Mouse (Mus musculus): Measurements from ENCODE around the gene Cntln.
A peak's percentile ranks its signal among the peaks of the same experiment; 100 is the strongest.

Cntln gene

DNA sequence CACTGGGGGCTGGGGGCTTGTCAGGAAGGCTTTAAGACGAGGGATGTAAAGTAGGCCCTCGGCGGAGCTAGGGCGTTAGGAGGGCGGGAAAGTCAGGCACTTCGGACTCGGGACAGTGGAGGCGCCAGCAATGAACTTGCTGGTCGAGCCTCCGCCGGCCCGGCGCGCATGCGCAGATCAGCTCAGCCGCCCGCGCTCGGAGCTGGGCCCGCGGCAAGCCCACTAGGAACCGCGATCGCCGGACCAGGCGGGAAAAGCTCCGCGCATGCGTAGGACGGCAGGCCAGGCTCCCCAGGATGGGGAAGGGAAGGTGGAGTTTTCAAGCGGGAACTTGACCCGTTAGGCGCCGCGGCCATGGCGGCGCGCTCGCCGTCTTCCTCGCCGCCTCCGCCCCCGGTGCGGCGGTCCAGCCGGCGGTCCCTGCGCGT, at the start of gene Cntln:
TSS of gene Cntln (plus strand) at position 199 of the 428 bp plus-strand sequence.
- peak; percentile 87 to 93 for DNase-seq (ENCODE audit: low spot score in 2 of 2)

DNA sequence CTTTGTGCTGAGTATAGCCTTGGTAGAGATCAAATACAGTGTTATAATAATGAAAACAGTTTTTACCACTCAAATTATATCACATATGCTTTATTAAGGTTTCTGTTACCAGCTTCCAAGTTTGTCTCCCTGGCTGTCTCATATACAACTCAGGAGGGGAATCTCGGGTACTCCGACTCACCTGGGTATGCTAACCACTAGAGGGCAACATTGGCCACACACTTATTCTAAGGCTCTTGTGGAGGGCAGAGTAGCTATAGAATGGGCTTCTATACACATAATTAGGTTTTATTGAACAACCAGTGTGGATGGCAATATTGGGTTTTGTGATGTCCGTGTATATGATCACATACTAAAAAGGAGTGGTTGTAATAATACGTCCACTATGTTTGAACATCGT, 47.1 kb upstream of the Cntln start:
- DNase-seq (ENCODE audit: low spot score in 2 of 2) = no peak

DNA sequence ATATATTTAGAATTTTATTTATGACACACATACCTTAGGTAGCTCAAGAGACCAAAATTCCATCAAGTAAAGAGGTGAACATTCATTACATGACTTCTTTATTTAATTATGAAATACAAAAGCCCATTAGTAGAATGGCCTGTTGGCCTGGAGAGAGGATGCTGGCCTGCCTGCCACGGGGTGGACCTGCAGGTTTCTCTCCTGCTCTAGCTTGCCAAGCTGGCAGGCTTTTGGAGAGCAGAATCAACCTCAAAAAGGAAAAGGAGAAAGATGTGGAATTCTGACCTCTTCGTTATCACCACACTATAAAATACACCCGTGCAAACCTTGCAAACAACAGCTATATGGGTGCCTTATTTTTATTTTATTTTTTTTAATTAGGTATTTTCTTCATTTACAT, 45.6 kb upstream of the Cntln start:
- DNase-seq (ENCODE audit: low spot score in 2 of 2) = no peak

DNA sequence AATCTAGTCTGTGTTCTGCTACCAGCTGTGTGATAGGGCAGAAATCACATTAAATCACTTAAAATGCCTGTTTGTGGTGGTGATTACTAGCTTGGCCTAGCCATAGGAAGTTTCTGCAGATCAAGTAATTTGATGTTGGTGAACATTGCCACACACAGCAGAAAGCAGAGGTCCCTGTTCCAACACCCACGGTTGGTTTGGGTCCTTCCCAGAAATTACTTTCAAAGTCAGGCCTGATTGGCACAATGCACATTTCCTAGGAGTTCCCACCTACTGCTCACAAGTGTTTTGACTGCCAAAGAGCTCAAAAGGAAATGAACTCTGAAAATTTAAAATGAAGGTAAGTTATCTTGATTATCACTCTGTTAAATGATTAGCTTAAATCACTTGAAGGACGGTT, 44.6 kb upstream of the Cntln start:
- DNase-seq (ENCODE audit: low spot score in 2 of 2) = no peak

DNA sequence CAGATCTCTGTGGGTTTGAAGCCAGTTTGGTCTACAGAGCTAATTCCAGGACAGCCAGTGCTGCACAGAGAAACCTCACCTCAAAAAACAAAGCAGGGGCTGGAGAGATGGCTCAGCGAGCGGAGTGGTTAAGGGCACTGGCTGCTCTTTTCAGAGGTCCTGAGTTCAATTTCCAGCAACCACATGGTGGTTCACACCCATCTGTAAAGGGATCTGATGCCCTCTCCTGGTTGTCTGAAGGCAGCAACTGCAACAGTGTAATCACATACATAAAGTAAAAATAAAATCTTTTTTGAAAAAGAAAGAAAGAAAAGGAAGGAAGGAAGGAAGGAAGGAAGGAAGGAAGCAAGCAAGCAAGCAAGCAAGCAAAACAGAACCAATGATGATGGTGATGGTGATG, 26.5 kb upstream of the Cntln start:
- DNase-seq (ENCODE audit: low spot score in 2 of 2) = no peak

DNA sequence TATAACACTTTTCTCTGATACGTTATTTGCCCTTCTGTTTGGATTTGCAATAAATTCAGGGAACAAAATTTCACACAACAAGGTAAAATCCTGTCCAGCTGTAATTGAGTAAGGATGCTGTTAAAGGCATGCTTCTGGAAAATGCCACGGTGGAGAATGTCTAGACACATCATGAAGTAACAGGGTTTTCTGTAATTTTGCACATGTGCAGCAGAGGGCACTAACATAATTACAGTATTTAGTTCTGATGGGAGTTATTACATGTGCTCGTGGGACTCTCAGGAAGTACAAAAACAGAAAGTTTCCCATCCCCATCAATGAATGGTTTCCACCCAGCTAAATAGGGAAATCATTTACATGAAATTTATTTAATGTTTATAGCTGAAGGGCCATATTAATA, 7.8 kb upstream of the Cntln start:
- peak in 1 of 2 experiments; percentile 21 for DNase-seq (ENCODE audit: low spot score in 2 of 2)

DNA sequence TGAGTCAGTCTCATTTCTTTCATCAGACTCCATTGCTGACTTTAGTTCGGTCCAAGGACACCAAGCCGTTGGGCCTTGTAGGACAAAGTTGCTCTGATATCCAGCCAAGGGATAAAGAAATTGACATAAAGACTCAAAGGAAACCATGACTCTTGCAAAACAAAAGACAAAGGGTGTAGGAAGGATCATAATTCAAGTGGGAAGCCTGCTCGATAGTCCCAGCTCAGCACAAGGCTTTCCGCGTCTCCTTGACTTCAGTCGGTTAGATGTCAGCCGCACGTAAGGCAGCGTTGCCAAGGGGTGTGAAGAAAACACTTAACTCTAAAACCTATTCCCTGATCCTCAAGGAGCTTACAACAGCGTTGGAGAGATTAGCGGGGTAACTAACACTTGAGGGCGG, 463 bp upstream of the Cntln start:
- DNase-seq (ENCODE audit: low spot score in 2 of 2) = no peak

DNA sequence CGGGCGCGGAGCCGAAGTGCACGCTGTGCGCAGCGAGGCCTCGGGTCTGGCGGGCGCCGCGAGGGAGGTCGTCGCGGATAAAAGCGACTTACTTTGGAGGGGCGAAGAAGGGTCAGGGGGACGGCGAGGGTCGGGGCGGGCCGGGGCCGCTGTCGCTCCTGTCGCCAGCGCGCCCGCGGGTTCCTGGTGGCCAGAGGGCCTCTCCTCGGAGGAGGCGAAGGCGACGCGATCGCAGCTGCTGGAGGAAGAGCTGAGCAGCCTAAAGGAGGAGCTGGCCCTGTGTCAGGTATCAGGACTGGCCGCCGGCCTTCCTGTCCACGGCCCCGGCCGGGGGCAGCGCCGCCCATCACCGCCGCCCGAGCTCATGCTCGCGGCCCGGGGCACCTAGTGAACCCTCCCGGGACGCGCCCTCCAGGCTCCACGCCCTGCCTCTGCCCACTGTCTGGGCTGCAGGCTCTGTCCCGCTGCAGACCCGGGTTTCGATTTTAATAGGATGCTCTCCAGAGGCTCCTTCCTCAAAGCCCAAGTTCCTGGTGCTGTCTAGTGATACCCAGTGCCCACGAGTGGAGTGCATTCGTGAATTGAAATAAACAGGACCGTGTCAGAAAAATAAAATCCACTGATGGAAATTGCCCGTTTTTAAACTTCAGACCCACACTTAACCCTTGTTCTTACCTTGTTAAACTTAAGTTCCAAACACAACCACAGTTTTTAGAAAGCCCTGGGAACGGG, 596 bp downstream of the Cntln start:
- DNase-seq (ENCODE audit: low spot score in 2 of 2) = peak in 1 of 2 experiments; percentile 25

DNA sequence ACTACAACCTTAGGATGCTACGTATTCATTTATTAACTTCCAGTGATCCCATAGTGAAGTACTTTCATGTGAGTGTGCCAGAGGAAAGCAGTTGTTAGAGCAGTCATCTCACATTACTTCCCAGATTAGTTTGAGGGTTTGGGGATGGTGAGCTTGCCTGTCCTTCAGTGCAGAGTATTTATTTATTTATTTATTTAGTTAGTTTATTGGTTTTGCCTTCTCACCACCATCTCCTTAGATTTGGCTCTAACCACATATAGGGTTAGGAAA, 1.1 kb downstream of the Cntln start:
- DNase-seq (ENCODE audit: low spot score in 2 of 2) = no peak

DNA sequence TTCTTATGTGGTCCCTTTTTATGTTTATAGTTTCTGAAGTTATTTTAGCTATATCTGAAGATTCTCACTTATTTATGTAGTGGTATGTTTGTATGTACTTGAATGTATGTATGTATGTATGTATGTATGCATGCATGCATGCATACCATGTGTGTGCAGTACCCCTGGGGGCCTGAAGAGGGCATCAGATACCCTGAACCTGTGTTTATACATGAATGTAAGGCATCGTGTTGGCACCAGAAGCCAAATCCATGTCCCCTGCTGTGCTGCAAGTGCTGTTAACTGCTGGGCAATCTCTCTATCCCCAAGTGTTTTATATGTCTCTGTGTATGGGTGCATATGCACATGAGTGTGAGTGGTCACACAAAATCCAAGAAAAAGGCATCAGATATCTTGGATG, 34.3 kb downstream of the Cntln start:
- no peak for DNase-seq (ENCODE audit: low spot score in 2 of 2)

DNA sequence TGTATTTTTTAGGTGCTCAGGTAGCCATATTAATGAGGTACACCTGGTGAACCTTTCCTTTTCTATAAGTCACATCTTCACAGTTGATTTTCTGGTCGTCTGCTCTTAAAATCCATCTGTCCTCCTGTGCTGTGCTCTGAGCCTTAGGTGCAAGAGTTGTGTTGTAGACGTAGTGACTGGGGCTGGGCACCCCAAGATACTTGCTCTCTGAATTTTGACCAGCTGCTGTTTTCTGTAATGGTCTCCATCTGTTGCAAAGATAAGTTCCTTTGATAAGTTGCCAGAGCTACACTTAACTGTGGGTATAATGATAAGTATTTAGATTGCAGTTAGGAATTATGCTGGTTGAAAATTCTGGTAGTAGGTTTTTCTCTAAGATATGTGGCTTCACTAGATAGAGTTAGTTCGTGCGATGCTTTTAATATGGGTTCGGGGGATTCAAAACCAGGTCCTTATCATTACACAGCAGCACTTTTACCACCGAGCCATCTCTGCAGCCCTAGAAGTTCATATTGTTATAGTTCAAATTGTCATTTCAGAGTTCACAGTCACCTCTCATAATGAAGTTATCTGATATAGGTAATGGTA, 50.3 kb downstream of the Cntln start:
- no peak for DNase-seq (ENCODE audit: low spot score in 2 of 2)

DNA sequence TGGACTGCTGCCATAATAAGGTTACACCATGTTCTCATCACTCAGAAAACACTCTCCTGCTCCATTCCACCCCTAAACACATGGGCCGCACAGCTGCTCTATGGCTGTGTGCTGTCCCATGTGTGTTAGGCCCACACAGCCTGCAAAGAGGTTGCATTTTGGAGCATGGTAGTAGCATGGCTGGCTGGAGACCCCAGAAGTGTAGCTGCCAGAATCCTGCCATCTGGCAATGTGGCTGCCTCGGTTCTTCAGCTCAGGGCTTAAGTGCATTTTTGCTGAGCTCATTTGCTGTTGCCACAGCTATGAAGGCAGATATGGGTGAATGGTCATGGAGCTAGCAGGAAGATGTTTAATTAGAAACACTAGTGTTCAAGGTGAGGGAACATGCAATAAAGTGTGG, 58.0 kb downstream of the Cntln start:
- DNase-seq (ENCODE audit: low spot score in 2 of 2) = no peak

DNA sequence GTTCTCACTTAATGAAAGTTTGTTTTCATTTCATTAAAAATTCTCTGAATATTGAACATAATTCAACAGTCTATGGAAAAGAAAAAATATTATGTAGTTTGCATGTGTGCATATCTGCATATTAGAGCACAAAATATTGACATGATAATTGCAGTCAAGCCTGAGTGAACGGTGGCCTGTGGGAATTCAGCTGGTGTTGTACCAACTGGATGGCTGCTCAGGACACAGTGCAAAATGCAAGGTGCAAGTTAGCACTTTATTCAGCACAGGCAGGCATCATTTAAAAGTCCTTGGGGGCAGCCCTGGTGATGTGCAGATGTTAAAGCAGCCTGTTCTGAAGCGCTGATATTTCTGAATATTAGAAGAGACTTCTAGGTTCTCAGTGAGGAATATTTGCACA, 58.5 kb downstream of the Cntln start:
- DNase-seq (ENCODE audit: low spot score in 2 of 2) = no peak

DNA sequence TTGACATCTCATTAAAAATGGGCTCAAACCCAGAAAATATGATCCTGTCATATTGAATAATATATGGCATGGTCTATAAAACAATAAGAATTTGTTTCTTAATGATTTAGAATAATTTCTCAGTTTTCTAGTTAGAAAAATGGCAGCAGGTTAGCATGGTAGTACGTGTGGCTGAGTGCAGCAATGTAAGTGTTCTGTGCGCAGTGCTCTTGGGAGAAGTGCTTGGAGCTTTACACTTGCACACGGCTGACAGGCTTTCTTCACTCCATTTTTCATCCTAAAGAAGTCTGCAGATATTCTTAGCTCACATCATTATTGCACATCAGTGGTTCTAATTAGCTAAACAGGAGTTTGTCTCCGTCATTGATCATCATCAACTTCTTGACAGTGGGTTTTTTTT, 60.0 kb downstream of the Cntln start:
- no peak for DNase-seq (ENCODE audit: low spot score in 2 of 2)

DNA sequence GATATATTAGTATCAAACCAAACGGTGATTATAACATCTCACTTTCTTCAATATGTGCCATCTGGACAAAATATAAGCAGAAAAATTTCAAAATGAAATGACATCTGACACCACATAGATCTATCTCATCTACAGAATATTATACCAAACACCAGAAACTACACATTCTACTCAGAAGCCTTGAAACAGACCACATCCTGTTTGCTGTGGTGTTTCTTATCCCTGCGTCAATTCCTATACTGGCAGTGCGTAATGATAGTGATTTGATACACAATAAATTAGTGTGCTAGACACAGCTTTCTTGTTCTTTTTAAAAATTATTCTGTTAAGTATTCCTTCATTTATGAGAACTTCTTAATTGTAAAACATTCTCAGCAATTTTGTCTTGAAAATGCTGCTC, 62.3 kb downstream of the Cntln start:
- no peak for DNase-seq (ENCODE audit: low spot score in 2 of 2)

DNA sequence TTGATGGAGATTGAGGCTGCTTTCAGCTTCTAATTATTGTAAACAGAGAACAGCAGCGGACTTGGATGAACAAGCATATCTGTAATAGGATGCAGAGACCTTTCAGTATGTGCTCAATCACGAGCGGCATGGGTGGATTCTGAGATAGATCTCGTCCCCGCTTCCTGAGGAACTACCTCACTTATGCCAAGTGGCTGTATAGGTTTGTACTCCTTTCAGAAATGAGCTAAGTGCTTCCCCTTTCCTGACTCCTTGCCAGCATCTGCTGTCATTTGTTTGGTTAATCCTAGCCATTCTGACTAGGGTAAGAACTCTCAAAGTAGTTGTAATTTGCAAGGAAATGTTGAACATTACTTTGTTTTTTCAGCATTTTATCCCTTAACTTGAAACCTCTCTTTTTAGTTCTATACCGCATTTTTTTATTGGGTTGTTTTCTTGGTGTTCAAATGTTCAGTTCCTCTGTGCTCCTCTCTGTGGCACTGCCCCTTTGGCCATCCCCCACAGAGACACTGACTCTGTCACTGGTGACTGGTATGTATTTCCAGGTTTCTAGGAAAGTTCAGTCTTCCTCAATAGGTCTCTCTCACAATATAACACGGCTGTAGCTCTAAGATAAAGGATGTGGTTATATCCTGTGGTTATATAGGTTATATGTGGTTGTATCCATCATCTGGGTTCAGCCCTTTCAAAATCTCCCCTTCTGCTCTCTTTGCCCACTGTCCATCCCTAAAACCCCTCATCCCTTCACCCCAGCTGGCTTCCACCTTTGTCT, 93.0 kb downstream of the Cntln start:
- DNase-seq (ENCODE audit: low spot score in 2 of 2) = no peak

DNA sequence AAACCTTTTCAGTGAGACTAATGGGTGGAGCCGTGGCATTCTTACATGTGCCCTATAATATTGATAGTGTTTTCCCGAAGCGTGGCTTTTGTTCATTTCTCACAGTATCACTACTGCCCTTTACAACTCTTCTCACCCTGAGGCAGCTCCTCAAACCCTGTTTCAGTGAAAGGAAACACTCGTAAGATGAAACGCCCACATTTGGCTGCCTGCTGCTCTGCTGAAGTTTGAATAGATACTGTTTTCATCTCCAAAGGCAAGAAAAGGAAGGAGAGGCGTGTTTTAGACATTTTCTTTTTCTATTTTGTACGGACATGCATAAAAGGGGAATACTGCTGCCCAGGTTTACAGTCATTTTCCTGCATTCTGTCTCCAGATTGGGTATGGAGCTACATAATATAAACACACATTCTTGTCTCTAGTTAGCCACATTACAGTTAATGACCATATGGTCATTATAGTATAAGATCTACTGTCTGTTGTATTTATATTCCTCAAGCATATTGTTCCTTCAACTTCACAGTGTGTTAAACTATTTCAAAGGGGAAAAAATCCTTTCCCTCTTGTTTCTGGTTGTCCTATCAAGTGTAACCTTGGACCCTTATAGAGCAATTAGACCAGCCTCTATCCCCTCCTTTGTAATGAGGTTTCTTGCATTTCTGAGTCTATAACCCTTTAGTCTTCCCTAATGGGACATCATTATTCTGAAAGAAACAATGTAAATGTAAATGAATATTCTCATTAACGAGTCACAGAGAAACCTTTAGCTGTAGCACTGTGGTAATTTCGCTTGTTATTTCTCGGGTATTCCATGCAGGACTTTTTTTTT, 111.6 kb downstream of the Cntln start:
- DNase-seq (ENCODE audit: low spot score in 2 of 2) = no peak

DNA sequence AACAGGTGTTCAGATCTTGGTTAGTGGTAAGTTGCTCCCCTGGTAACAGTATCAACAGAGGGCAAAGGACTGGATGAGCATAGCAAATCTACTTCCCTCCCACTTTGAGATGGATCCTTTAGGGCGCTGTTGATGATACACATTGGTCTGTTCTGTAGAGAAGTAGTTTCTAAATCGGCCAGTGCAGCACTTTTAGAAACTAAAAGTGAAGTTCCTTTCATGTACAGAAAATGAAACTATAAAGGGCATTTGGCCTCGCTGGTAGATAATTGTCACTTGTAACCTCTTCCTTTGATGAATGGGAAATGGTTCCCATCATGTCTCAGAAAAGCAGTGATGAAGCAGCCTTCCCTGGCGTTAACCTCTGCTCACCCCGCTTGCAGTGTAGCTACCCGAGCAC, 121.5 kb downstream of the Cntln start:
- DNase-seq (ENCODE audit: low spot score in 2 of 2) = no peak

DNA sequence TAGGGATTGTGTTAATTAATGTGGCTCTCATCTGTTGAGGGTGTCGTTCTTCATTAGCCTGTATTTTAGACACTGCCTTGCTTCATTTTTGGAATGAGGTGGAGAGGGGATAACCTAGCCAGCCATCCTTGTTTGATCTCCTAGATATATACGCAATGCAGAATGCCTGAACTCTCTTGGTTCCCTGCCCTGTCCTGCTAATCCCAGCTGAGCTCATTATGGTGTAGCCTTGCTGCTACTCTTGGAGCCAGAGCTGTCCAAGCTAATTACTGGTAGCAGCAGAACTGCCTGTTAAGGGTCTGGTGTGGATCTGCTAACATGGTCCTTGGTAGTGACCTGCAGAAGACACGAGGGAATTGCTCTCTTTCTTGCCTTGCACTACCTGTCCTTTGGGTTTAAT, 122.7 kb downstream of the Cntln start:
- DNase-seq (ENCODE audit: low spot score in 2 of 2) = no peak

DNA sequence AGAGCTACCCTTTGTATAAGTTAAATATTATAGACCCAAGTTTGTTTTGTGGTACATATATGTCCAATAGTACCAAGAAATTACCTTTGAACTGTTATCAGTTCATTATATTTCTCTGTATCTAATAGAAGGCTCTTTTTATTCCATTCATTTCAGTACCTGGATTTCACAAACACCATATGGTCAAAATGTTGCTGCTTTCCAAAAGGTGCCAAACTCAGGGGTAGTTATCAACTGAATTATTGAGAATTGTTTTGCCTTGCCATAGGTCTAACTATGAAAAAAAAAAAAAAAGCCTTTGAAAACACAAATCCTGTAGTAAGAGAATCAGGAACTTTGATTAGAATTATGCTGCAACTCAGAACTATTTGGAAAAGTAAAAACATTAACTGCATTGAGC, 126.7 kb downstream of the Cntln start:
- DNase-seq (ENCODE audit: low spot score in 2 of 2) = no peak

DNA sequence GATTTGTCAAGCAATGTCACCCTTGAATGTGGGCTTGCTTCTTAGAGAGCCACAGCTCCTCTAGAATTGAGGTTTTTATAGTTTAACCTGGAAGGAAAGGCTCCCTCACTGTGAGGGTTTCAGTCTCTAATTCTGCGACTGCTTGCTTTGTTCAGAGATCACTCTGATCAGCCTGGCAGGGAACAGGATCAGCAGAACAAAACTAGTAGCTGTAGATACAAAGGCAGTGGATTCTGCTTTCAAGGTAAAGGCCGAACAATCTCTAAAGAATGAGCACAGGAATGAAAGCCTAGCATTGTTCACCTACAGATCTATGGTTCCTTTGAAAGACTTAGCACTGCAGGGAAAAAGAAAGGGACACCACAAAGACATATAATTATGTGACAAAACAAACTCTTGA, 161.6 kb downstream of the Cntln start:
- DNase-seq (ENCODE audit: low spot score in 2 of 2) = no peak

DNA sequence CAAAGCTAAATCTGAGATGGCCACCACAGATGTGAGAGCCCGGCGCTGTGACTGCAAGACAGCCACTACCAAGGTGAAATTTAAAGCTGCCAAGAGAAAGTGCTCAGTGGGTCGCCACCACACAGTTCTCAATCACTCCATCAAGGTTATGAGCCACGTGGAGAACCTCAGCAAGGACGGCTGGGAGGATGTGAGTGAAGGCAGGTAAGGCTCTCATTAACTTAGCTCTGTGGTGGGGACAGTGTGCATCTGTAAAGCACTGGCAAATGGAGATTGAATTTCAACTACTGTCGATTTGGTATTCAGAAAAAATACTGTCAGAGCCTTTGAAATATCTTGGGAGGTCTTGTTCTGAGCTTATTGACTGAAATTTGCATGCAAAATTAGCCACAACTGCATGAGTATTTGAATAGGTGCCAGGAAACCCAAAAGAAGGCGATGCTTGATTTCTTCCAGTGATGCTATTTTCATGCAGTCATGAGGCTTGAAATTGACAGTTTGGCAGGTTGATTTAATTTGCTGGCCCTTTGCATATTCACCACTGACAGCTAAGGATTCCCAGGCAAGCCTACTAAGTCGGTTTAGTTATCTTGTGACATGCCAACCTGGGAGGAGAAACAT, 165.9 kb downstream of the Cntln start:
- DNase-seq (ENCODE audit: low spot score in 2 of 2) = no peak
